Mouse (Mus musculus) left cerebral cortex, postnatal 25 days (tissue): ENCODE results near the gene B3glct. TPM values are rescaled to one million over a fixed set of nuclear protein-coding genes. Genes with fewer than 3 reads are reported as not detected.
A peak's percentile ranks its signal among the peaks of the same experiment; 100 is the strongest.

Experiments used
- DNase-seq, 2 experiments: peaks; one replicate each; pipeline ENCODE4 v3.0.0; 2022; ENCODE audit warnings: low spot score in 2 of 2, mixed read lengths in 1 of 2
- intact Hi-C: fragments of 180-260 bp; cut with DNase I; formaldehyde crosslinking; loops from one replicate; pipeline ENCODE4 v1.15.1; 2025
- total RNA-seq, 2 experiments: library from RNA; stranded (reverse); gene quantifications; 2 replicates each; pipeline ENCODE4 v1.2.3; 2021

B3glct gene
- total RNA-seq, 2 experiments from 2014 or later = 14.8 to 16.3 TPM

DNA sequence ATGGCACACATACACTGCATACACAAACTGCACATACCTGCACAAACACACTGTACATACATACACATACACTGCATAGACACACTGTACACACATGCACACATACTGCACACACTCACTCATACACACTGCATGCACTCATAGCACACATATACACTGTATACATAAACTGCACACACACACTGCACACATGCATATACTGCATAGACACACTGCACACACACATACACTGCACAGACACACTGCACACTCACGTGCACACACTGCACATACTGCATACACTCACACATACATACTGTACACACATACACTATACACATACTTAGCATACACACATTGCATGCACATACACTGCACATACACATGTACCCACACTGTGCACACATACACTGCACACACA lies 59.2 kb downstream of the B3glct start:
- DNase-seq = no peak

DNA sequence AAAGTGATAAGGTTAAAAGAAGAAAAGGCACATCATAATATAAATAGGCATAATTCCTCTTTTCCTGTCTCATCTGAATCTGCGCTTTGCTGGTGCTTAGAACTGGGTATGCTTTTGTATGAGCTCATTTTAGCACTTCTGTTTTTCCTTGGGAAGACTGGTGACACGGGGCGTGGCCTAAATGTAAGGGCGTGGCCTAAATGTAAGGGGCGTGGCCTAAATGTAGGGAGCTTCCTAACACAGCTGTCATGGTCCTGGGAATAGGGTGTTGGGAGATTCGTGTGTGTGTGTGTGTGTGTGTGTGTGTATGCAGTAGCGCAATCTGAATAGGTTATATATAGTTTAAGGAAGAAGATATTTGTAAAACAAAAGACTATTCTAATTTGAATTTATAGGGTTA lies 62.1 kb downstream of the B3glct start:
- intact Hi-C loops = no loop called here
- DNase-seq = no peak

More for the DNA sequence above, 59.2 kb downstream of the B3glct start:
- intact Hi-C loops = no loop called here

DNA sequence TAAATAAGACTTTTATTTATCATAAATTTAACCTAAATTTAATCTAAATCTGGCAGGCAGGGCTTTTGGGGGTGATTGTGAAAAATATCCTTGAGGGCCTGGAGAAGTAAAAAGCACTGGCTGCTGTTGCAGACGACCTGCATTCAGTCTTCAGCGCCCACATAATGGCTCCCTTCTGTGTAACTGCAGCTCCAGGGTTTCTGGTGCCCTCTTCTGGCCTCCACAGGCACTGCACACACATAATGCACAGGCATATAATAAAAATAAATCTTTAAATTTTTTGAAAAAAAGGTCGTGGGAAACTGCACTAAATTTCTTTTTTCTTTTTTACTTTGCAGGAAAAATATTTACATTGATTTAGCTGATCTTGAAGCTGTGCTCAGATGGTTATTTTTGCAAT lies 62.7 kb downstream of the B3glct start:
- intact Hi-C loops = no loop called here
- DNase-seq = no peak

GRCm38 (mm10) chr5:149742286-149742685 lies 64.3 kb downstream of the B3glct start:
- no peak for DNase-seq
- intact Hi-C loops = no loop called here

DNA sequence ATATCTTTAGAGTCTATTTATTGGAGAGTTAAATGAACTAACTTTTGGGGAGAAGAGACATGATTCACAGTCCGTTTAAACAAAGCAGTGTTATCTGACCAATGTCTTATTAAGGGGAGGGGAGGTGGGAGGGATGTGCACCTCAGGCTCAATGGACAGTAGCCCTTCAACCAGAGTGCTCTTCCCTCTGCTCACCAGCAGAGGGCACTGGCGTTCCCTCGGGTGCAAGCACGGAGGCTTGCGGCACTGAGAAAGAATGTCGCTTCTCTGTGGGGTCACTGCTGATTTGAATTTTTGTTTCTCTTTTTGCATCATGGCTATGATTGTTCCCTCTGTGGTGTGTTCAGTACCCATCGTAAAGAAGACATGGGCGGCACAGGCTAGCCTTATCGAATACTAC lies 67.0 kb downstream of the B3glct start:
- DNase-seq = no peak
- intact Hi-C loops = no loop called here

DNA sequence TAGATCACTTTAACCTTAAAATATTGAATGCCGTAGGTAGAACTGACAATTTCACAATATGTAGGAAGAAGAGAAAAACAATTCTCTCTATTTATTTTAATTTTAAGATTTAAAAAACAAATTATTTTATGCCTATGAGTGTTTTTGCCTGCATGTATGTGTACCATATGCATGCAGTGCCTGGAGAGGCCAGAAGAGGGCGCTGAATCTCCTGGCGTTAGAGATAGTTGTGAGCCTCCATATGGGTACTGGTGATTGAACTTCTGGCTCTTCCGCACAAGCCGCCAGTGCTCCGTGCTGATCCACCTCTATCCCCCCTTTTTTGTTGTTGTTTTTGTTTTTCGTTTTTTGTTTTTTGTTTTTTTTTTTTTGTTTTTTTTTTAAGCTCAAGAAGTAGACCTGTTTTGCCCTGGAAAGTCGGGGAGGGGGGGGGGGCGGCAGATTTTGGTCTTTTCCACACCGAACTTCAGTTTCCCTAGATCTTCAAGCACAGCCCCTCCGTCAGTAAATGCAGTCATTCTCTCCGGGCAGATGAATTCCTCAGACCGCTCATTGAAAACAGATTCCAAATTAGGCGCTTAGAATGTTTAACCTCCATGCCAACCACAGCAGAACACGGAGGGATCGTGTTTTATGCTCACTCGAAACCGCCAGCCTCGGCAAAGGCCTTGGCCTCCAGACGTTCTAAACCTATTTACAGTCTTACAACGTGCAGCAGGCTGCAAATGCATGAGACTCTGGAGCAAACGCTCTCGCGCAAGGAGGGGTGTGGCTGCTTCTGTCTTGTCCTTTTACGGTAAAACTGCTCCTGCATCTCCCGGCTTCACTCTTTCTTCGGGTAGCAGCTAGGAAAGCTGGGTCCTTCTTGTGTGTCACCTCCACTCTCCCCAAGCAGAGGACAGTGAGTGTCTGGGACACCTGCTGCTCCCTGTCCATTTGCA lies 70.9 kb downstream of the B3glct start:
- intact Hi-C loops = no loop called here
- DNase-seq = no peak

- intact Hi-C loops = no loop called here
- no peak for DNase-seq
Observed at GRCm38 (mm10) chr5:149751861-149752260, 73.8 kb downstream of the B3glct start.

DNA sequence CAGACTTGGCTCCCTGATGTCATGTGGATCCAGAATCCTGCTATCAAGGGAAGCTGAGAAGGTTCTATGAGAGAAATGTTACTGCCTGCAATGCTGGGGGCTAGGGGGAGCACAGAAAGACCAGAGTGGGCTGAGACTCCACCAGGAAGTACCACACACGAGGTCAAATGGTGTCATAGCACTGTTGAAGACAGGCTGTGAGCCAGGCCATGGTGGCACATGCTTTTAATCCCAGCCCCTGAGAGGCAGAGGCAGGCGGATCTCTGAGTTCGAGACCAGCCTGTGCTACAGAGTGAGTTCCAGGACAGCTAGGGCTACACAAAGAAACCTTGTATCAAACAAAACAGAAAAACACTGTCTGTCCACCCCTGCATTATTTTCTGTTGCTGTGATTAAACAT lies 75.0 kb downstream of the B3glct start:
- intact Hi-C loops = no loop called here
- no peak for DNase-seq

GRCm38 (mm10) chr5:149767116-149767515 lies 89.1 kb downstream of the B3glct start:
- DNase-seq = no peak

GRCm38 (mm10) chr5:149767651-149768301 lies 89.7 kb downstream of the B3glct start:
- intact Hi-C loops = no loop called here
- DNase-seq = no peak

More at GRCm38 (mm10) chr5:149767116-149767515, 89.1 kb downstream of the B3glct start:
- intact Hi-C loops = no loop called here

GRCm38 (mm10) chr5:149769666-149770065 lies 91.6 kb downstream of the B3glct start:
- DNase-seq = no peak
- intact Hi-C loops = no loop called here

DNA sequence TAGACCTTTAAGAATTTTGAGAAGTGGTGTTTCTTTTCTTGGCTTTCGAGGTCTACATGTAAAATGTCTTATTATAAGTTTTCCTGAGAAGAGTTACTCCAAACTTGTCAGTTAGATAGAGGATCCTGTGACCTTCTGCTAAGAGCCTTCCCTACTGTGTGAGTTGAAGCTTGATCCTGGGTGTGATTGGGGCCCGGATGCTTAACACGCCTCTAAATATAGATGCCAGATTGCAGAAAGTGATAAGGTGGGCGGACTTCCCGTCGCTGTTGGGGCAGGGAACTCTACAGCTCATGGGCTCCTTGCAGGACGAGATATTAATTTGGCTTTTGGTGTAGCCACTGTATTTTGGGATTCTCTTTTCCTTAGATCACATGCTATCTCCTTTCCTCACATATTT lies 98.0 kb downstream of the B3glct start:
- intact Hi-C loops = no loop called here
- DNase-seq = no peak

DNA sequence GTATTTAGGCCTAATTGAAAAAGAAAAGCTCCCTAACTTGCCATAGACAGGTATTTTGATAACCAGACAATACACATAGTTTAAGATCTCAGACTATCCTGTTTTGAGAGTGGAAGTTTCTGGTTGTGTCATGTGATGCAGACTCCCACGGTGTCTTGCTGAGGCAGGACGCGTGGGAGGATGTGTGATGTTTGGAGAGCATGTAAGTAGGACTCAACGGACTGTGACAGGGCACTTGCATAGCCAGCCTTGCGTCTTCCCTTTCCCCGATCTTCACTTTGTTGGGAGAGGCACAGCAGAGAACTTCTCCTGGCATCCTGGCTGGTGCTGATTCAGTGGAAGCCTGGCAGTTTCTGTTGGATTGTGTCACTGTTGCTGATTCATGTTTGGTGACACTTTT lies 101.7 kb downstream of the B3glct start:
- DNase-seq = peak in 1 of 2 experiments; percentile 27
- intact Hi-C loops = no loop called here

DNA sequence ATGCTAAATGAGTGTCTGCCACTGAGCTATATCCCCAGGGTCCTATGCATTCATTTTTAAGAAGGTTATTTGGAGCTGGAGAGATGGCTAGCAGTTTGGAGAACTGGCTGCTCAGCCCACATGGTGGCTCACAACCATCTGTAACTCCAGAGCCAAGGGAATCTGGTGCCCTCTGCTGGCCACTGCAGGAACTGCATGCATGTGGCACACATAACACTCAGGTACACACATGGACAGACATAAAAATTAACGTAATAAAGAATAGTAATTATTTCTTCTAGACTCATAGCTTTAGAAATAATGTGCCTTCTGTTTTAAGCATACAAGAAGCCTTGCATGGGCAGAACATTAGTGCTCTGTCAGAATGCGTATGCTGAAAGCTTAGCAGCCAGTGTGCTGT lies 102.4 kb downstream of the B3glct start:
- intact Hi-C loops = no loop called here
- DNase-seq = no peak

- DNase-seq = no peak
- intact Hi-C loops = no loop called here
Observed at GRCm38 (mm10) chr5:149790087-149790486, 112.1 kb downstream of the B3glct start.

DNA sequence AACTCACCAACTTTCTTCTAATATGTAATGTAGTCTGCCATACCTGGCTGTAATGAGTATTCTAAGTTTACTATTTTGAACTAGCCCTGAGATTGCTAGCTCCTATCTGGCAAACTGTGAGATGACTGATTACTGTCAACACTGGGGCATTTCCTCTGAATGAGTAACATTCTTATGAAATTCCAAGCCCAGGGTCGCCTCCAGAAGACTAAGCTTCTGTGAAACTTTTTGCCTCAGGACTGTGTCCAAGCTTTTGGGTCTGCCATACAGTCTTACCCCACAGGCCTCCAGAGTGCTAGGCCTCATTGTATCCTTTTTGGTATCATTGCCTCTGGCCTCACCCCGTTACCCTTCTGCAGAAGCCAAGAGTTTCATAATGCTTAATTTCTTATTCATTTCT lies 132.0 kb downstream of the B3glct start:
- intact Hi-C loops = no loop called here
- DNase-seq = no peak

GRCm38 (mm10) chr5:149811835-149812234 lies 133.8 kb downstream of the B3glct start:
- intact Hi-C loops = no loop called here
- DNase-seq = no peak
